Mouse (Mus musculus): Measurements from ENCODE around the gene Robo2.

- TF ChIP-seq CTCF (IDR thresholded peaks at IDR 0.05; ENCODE audit: low read depth, low read length) (no peak), POLR2A (IDR thresholded peaks at IDR 0.05; ENCODE audit: borderline replicate concordance, low read depth, low read length) (no peak)
These were observed 8.7 kb upstream of the Robo2 start for GRCm38 (mm10) chr16:74420324-74420723.
